Mouse (Mus musculus) spleen, postnatal 14 days (tissue): ENCODE data around the gene Tmem231.

ENCODE experiments used
- DNase-seq, 2 experiments: peaks; one replicate each; pipeline ENCODE4 v3.0.0; 2021 to 2022; ENCODE audit warnings: low spot score in 2 of 2

The Tmem231 gene

GRCm38 (mm10) chr8:111933348-111934076 lies at the start of gene Tmem231:
Gene Tmem231 (minus strand): TSS chr8:111933881.
- peak; percentile 78 to 85 for DNase-seq

DNA sequence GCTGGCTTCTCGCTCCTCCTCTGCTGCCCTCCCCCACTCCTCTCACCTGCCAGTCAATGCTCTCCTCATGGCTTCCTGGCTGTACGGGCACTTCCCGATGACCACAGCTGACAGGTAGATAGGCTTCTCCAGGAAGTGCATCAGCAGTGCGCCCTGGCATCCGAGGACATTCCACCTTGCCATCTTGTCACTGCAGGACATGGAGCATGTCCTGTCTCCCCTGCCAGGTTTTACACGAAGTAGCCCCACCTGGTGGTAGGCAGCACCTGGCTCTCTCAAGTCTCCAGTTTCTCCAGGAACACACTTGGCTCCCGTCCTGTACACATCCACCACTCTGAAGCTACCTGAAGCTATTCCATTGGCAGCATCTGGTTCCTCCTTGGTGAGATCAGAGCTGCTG lies 48.4 kb upstream of the Tmem231 start:
- DNase-seq: peak in 1 of 2 experiments; percentile 8

- DNase-seq: no peak
Measured at GRCm38 (mm10) chr8:111978147-111978546, 44.5 kb upstream of the Tmem231 start.

- no peak for DNase-seq
Measured at GRCm38 (mm10) chr8:111976326-111976725, 42.6 kb upstream of the Tmem231 start.

- no peak for DNase-seq
Measured at GRCm38 (mm10) chr8:111975706-111976105, 42.0 kb upstream of the Tmem231 start.

DNA sequence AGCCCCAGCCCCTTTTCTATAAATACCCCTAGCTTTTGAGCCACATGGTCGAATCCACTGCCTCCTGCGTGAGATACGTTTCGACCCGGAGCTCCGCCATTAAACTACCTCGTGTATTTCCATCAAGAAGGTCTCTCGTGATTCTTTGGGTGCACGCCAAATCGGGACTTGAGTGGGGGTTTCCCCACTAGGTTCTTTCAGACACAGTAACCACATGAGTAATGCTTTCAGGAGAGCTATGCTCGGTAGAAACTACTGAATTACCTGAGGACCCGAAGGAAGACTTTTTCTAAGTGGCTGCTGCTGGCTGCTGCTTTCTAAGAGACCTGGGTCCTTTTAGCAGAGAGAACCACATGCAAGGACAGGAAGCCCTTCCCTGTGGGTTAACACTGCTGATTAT lies 40.5 kb upstream of the Tmem231 start:
- no peak for DNase-seq

- no peak for DNase-seq
Measured at GRCm38 (mm10) chr8:111968991-111969390, 35.3 kb upstream of the Tmem231 start.

GRCm38 (mm10) chr8:111968541-111968940 lies 34.9 kb upstream of the Tmem231 start:
- DNase-seq: no peak

DNA sequence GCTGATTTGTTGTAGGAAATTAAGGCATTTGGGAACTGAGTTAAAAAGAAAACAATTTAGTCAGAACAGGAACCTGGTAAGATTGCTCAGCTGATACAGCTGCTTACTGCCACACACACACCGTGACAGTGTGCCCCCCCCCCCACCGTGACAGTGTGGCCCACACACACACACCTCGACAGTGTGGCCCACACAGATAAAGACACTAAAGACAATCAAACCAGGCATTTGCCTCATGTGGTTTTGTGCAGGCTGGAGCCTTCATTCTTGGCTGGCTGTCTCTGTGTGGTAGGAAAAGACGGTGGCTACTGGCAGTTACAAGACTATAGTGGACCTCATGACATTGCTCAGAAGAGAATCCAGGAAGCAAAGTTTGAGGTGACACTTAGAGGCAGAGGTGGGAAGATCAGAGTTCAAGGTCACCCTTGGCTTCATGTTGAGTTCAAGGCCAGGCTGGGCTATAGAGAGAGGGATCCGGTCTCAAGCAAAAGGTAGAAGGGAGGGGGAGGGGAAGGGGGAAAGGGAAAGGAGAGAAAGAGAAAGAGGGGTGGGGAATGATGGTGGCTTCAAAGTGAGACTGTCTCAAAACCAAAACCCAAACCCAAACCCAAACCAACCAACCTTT lies 33.7 kb upstream of the Tmem231 start:
- no peak for DNase-seq

DNA sequence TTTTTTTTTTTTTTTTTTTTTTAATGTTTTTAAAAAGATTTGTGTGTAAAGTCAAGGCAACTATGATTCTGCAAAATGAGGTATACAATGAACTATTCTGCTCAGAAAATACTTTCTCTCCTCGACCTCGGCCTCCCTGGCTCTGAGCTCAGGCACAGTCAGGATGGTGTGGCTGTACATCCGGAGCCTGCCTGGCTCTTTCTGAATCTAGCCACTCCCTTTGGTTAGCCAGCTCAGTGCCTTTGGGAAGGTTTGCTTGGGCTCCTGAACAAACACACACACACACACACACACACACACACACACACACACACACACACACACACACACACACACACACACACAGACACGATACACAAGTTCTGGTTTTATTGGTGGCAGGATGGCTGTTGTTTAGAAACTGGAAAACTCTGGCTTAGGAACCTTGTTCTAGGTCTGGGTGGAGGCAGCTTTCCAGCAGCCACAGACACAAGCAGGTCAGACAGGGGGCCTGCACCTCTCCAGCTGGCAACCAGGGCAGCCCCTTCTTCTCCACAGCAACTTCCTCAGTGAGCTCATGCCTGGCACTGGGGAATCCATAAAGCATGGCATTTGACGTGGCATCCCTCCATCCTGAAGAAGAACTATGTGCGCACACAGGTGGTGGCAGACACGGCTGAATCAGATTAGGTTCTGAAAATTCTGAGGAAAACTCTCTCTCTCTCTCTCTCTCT lies 31.3 kb upstream of the Tmem231 start:
- DNase-seq: no peak

DNA sequence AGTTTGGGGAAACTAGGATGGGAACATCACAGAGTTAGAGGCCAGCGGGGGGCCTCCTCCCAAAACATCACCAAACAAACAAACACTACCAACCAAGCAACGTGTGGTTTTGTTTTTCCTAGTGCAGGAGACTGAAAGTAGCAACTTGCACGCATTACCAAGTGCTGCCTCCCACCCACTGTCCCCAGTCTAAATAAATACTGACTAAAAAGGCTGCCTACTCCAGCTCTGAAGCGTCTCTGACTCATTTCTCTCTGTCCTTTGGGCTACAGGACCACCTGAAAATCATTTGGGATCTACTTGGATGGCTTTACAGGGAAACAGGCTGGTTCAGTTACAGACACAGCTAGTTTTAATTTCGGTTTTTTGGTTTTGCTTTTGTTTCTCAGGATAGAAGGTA lies 30.7 kb upstream of the Tmem231 start:
- no peak for DNase-seq

DNA sequence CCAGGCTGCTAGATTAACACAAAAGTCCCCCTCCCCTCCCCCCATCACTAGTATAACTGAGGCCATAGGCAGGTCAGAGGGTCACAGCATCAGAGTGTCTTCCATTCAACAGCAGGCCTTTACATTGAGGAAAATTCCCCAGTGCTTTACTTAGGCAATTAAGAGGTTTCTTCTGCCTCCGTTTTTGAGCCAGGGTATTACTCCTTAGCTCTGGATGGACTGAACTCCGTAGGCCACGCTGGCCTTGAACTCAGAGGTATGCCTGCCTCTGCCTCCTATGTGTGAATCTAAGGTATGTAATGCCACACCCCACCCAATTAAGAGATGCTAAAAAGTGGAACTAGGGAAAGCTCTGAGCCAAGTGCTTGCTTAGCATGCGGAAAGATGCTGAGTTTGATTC lies 29.9 kb upstream of the Tmem231 start:
- DNase-seq: no peak

DNA sequence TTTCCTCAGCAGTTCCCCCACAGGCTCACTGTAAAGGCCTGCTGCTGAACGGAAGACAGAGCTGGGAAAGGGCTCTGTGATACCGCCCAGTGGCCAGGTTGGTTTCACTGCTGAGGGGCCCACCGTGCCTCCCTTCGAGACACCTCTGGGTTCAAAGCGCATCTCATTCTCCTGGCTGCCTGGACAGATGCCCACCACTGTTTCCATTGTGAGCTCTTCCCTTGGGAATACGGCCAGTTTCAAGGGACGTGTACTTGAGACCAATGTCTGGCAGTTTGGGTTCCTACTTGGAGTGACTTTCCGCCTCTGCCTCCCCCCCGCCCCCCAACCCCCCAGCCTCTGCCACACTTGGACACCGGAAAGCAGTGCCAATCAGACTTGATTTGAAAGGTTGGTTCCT lies 29.4 kb upstream of the Tmem231 start:
- DNase-seq: no peak

- DNase-seq: no peak
Measured at GRCm38 (mm10) chr8:111962589-111962988, 28.9 kb upstream of the Tmem231 start.

- no peak for DNase-seq
Measured at GRCm38 (mm10) chr8:111961330-111961729, 27.6 kb upstream of the Tmem231 start.

DNA sequence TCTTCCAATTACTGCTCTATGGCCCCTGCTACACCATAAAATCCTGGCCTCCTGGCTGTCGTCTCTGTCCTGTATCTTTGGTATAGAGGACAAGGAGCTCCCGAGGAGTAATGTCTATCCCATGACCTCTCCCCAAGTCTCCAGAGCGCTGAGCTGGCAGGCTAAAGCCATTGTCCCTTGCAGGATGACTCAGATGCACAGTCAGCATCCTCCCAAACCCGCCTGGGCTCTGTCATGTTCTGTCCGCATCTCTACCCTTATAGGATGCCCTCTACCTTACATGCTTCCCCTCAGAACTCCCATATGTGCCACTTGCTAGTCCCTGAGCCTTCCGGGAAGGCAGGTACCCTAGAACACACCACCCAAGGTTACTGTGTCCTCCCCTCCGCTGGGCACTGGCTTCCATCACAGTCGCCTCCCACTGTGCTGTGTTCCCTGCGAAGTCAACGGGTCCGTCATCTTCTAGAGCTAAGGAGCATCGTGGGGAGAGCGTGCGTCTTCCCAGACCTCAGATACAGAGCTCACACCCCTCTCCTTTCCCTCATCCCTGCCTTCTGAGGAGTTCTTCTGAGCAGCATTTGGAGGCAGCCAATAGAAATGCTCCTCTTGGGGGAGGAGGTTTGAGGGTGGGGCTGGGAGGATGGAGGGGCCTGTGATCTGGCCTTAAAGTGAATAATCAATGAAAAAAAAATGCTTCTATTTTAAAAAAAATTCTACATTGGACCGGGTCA lies 27.1 kb upstream of the Tmem231 start:
- no peak for DNase-seq

DNA sequence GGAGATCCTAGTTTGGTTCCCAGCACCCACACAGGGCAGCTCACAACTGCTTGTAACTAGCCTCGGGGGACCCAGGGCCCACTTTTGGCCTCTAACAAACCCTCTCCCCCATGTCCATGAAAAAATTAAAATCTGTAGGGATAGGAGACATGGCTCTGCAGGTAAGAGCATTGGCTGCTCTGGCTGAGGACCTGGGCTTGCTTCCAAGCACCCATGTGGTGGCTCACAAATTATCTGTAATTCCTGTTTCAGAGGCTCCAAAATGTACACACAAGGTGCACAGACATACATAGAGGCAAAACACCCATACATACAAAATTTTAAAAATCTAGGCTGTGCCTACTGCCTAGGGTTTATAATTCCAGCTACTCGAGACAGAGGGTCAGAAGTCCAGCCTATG lies 23.6 kb upstream of the Tmem231 start:
- no peak for DNase-seq

- DNase-seq: no peak
Measured at GRCm38 (mm10) chr8:111955879-111956278, 22.2 kb upstream of the Tmem231 start.

DNA sequence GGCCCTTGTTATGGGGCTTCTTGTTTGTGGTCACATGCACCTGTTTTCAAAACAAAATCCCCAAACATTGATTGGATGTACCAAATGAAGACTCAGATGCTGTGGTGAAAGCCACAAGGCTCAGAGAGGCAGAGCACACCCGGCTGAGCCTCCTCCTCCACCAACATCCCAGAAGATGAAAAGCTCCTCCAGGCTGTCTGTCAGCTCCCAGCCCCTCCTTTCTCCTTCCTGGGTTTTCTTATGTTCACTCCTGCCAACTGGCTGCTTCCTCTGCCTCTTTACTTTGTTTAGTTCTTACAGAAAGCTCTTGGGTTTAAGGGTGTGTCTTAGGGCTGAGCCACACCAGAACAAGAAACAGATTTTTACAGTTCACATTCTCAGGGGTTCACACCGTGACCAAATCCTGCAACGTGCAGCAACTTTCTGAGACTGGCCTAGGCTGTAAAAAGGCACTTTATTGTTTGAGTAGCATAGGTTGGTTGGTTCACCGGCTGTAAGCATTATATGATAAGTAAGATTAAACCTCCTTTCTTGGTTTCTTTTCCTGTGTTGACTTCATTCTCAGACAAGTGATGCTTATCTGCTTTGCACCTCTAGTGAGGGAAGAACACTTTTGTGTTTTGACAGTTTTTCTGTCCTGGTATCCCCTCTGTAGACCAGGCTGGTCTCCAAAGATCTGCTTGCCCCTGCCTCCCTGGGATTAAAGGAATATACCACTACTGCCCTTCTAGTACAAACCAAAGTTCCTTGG lies 21.3 kb upstream of the Tmem231 start:
- DNase-seq: no peak

GRCm38 (mm10) chr8:111951936-111952335 lies 18.3 kb upstream of the Tmem231 start:
- no peak for DNase-seq

DNA sequence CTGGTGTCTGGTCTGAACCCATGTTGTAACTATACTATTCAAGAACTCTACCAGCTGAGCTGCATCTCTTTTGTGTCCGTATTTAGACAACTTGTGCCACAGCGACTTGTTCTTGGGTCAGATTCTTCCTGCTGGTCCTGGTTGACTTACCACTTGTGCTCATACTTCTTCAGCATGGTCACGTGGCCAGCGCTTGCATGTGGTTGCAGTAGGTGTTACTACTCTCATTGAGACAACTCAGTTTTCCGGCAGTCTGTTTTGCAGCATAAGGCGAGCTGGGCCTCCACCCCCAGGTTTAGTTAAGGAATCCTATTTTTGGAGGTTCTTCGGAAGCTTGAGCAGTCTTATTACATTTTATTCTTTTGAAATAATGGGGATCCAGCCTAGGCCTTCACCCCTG lies 17.6 kb upstream of the Tmem231 start:
- DNase-seq: peak in 1 of 2 experiments; percentile 24

DNA sequence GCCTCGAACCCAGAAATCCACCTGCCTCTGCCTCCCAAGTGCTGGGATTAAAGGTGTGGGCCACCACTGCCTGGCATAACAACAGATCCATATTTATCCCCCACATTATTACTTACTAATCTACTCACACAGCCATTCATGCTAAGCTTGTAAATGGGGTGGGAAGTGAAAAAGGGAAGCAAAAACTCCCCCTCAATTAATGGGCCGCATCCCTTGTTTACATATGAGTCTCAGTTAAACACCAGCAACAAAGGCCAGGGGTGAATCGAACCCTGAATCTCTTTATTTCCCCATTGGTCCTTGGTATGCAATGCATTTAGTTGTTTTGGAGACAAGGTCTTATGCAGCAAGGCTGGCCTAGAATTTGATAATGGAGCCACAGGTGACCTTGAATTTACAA lies 17.2 kb upstream of the Tmem231 start:
- no peak for DNase-seq
